Mouse (Mus musculus) frontal cortex, postnatal 25 days (tissue): Measurements from ENCODE around the gene Slc7a6os.

ENCODE experiments used
- DNase-seq, 2 experiments: peaks; one replicate each; pipeline ENCODE4 v3.0.0; 2022; ENCODE audit warnings: low spot score in 2 of 2

Gene Slc7a6os

DNA sequence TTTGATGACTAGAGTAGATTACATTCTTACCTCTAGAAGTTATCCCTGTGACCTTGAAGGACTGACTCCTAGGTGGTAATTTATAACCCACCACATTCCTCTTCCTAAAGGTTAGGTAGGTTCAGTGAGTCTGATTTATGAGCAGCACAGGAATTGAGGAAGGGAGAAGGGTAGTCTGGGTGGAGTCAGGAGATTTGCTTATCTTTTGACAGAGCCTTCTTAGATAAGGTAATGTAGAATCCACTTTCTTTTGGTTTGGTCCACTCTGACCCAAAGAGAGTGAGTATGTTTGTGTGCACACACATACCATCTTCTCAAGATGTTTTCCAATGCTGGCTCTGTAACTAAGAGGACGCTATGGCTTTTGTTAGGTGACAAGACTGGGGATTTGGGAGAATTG is 33.1 kb downstream of the Slc7a6os start:
- DNase-seq: no peak

DNA sequence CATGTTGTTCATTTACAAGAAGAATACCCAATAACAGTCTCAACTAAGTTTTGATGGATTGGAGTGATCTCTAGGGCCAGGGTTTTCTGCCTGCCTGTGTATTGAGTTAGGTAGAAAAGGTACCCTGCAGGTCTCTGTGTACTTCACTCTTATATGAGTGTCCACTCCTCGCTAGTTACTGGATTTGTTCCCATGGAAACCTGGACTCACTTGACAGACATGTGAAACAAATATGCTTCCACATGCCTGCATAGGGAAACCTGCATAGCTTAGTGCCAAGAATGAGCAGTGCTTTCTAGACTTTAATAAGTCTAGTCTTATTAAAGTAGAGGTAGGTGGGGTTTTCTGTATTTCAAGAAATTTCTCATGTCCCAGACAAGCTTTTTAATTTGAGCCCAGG is 33.8 kb downstream of the Slc7a6os start:
- no peak for DNase-seq

DNA sequence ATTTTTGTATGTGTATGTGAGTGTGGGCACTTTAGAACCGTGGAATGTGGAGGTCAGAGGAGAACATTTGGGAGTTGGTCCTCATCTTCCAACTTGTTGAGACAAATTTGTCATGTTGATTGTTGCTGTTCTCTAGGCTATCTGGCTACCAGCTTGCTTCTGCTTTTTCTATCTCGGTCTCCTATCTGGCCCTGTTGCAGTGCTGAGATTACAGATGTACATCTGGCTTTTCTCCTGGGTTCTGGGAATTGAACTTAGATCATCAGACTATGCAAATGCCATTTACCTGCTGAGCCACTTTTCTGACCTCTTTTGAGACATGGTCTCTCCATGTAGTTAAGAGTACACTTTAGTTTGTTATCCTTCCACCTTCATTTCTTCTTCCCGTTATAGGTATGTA is 37.2 kb downstream of the Slc7a6os start:
- no peak for DNase-seq

DNA sequence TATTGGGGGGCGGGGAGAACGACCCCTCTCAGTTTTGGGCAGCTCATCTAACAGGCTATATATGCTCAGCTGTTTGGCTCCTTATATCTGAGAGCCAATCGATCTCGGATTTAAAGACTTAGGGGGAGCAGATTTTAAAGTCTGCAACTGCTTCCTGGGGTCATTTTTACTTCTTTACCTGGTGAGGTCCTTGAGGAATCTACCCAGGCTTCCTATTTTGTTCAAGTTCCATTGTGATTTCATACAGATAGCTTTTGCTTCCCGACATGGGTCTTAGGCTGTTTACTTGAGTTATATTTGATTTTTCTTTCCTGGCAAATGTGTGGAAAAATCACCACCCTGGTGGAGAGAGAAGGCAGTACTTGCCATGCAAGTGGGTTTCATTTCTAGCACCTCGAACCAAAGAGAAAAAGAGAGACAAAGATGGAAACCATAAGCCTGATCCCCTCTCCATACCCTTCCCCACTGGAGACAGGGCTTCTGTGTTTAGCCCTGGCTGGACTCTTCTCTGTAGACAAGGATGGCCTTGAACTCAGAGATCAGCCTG is 40.7 kb downstream of the Slc7a6os start:
- DNase-seq: no peak

DNA sequence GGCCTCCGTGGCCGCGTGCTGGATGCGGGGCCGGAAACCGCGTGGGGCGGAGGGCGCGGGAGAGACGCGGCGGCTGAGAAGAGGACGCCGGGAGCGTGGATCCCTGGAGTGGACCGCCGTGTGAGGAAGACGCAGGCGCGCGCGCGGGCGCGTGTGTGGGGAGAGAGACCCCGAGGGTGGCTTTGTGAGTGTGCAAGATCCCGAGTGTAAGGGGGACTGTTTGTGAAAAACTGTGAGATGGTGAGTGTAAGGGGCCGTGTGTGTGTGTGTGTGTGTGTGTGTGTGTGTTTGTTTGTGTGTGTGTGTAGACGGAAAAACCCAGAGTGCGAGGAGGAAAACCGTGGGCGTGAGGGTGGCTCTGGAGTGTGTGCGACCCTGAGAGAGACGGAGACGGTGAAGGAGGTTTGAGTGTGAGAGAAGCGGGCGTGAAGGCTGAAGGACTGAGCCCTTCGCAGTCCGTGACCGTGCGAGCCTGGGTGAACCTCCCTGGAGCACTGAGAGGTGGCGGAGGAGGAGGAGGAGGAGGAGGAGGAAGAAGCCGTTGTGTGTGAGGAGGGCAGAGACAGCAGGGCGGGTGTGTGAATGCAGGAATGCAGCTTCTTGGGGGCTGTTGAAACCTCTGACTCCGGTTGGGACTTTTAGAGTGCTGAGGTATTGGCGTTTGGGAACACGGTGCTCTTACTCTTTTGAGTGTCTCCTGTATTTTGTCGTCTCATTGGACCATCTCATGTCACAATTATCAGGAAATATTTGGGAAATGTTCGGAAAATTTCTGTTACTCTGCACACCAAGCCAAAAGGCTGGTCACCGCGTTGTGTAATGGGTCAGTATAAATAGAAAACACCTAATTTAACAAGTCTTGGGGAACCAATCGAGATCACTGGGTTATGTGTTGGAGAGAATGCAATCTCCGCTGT is 41.5 kb downstream of the Slc7a6os start:
- peak in 1 of 2 experiments; percentile 17 for DNase-seq

DNA sequence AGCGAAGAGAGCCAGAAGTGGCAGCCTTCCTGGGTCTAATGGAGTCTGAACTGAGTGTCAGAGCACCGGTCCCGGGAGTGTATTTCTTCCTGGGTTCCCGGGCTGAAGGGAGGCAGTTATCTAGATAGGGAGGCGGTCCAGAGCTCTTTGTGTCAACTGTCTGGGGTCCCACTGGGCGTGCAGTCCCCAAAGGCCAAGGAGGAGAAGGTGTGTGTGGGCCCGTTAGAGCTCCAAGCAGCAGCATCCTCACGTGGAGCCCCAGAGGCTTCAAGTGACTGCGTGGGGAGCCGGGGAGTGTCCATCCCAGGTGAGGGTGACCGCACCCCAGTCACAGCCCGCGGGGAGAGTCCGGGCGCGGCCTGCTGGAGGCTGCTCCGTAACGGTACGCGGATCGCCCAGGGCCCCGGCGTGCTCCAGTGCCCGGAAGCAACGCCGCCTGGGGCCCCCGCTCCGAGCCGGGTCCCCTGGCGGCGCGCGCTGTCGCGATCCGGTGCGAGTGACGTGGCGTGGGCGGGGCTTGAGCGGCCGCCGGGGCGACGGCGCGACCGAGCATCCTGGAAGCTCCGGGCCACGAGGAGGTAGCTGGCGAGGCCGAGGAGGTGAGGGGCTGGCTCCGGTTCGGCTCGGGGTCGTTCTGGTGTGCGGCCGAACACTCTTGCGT is 42.2 kb downstream of the Slc7a6os start, which contains the start of gene Slc7a6:
Gene Slc7a6 (plus strand): TSS at position 502 of the 661 bp plus-strand sequence.
- DNase-seq: peak; percentile 79 to 81

DNA sequence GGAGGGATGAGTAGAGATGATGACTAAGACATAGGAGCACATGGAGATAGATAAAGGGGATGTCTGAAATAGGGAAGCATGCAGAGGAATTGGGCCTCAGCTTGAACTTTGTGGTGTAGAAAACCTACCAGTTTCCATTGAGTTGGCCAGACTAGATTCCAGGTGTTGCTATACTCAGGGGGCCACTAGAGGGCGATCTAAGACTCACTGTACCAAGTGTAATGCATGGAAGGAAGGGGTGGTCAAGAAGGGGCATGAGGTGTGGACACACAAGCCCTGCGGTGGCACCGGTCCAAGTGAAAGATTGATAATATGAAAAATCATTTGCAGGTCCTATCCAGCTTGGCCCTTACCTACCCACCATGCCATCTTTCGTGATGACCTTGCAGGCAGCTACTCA is 45.3 kb downstream of the Slc7a6os start:
- DNase-seq: peak; percentile 70 to 71

DNA sequence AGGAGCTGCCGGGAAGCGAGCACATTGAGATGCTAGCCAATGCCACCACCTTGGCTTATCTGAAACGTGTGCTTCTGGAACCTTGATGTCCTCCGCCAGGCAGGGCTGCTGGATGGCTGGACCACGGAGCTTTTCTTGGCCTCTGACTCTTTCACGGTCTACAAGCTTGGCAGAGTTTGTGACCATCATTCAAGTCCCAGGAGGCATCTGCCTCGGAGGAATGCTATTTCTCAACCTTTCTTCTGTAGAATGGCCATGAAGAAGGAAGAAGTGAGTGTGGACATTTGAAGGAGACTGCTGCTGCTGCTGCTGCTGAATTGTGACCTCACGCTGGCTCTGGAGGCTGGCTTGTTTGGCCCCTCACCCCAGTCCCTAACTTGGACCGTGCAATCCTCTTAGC is 47.5 kb downstream of the Slc7a6os start:
- DNase-seq: no peak

DNA sequence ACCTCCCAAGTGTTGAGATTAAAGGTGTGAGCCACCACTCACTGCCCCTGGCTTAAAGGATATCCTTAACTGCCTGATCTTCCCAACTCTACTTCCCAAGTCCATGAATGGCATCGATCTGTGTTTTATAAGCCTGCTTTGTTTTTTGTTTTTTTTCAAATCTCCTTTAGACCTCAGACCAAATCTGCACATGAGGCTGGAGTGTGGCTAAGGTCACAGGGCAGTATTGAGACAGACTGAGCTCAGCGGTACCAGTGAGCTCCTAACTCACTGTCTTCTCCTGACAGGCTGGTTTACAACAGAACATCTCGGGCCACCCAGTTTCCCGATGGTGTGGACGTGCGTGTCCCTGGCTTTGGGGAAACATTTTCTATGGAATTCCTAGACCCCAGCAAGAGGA is 50.9 kb downstream of the Slc7a6os start:
- DNase-seq: no peak

DNA sequence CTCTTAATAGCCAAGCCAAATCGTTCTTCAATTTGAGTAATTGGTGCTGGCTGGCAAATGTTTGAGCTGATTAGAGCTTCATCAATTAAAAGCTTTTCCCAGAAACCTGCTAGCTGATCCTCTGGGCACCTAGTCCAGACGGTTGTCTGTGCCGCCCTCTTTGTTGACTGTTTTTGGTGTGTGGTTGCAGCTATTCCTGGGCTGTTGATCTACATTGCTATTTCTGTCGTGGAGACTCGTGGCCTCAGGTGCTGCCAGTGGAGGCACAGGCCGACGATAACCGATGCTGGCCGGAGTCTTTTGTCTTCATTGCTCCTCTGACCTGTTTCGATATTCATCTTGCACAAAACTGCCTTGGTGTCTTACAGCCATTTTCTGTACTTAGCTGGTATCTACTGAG is 52.4 kb downstream of the Slc7a6os start:
- no peak for DNase-seq

DNA sequence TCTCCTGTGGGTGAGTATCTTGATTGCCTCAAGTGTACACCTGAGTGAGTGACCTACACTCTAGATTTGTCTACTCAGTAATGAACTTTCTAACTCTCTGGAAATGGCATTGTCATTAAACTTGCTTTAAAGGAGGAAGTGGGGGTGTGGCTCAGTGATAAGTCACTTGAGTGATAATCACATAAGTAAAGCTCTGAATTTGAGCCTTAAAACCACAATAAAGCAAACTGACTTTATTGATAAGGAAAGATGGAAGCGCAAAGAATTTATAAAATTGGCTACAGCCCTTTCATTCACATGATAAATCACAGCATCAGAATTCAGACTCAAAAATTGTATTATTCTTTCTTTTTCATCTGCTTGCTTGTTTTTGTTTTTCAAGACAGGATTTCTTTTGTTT is 53.3 kb downstream of the Slc7a6os start:
- no peak for DNase-seq

DNA sequence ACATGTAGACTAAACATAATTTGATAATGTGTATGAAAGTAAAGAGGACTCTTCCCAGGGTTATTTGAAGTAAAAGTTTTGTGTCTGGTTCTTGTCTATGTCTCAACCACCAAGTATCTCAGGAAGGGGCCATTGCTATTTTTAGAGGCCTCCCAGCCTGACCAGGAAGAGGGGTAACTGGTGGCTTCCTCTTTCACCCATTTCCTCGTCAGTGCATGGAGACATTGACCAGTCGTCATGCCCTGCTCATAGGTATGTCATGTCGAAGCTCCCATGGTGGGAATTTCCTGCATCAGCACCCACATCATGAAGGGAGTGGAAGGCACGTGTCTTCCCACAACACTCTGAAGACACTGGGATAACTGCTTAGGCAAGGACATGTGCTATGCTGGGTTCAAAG is 57.9 kb downstream of the Slc7a6os start:
- no peak for DNase-seq

DNA sequence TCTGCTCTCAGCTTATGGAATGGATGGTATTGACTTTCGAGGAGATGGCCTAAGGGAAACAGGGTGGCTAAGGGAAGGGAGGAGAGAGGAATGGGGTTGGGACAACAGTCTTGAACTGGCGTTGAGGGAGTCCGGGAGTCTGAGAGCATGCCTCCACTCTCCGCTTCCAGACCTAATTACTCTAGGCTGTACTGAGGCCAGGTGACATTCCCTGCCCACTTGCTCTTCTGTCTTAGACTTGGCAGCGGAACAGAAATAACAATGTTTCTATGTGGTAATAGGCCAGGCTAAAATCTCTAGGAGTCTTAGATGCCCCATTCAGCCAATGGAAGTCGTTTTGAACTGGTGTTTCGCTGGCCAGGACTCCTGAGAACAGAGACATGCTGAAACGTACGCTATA is 59.7 kb downstream of the Slc7a6os start:
- DNase-seq: no peak
